In genomic region chr7:126823202-126823711, GRCm38 (mm10) we compare ENCODE assay signal across 8 mouse cellular contexts. TPM values are rescaled to one million over a fixed set of nuclear protein-coding genes. Genes with fewer than 3 reads are reported as not detected.
DNase-seq lines count a peak whose midpoint lies in the region; ATAC-seq and TF ChIP-seq lines count a peak whose summit lies in the region.

No protein-coding gene starts in this region.

- peak; percentile 19; the same call in 1 of the 2 replicates for ATAC-seq in intestine, postnatal 0 days

- 0 out of 2 replicates have a peak overlapping the region, but pooled peaks have one; percentile 25 for H3K27ac ChIP-seq in heart, embryonic 10.5 days
- no peak overlapping the region for H3K27ac ChIP-seq in intestine, postnatal 0 days (ENCODE audit: low read depth, low read length)

- H3K9ac ChIP-seq in intestine, postnatal 0 days (ENCODE audit: low read depth, low read length): no peak overlapping the region

- H3K9me3 ChIP-seq in heart, embryonic 10.5 days: no peaks in the 10 kb centered on the region
- H3K9me3 ChIP-seq in E14TG2a.4 (ENCODE audit: low read length): peaks cover 4% of the 10 kb centered on the region
- no peaks in the 10 kb centered on the region for H3K9me3 ChIP-seq in intestine, postnatal 0 days (ENCODE audit: control insufficient read depth)

- peaks cover 49% of the 10 kb centered on the region for H3K27me3 ChIP-seq in heart, embryonic 10.5 days (ENCODE audit: insufficient read depth, poor library complexity, severe bottlenecking)
- H3K27me3 ChIP-seq in E14TG2a.4 (ENCODE audit: insufficient read depth, low read length): peaks cover 35% of the 10 kb centered on the region
- peaks cover 35% of the 10 kb centered on the region for H3K27me3 ChIP-seq in intestine, postnatal 0 days (replicated peaks; ENCODE audit: control insufficient read depth, insufficient read depth, low read length)

- H3K36me3 ChIP-seq in heart, embryonic 10.5 days: no peaks in the 10 kb centered on the region
- H3K36me3 ChIP-seq in E14TG2a.4 (ENCODE audit: insufficient read depth, low read length): no peaks in the 10 kb centered on the region
- no peaks in the 10 kb centered on the region for H3K36me3 ChIP-seq in intestine, postnatal 0 days (ENCODE audit: control insufficient read depth, insufficient read depth)

- H3K4me1 ChIP-seq in heart, embryonic 10.5 days: peaks cover 18% of the 10 kb centered on the region
- H3K4me1 ChIP-seq in E14TG2a.4 (replicated peaks; ENCODE audit: low read depth, low read length): peaks cover 37% of the 10 kb centered on the region
- no peaks in the 10 kb centered on the region for H3K4me1 ChIP-seq in intestine, postnatal 0 days (replicated peaks; ENCODE audit: control insufficient read depth, insufficient read depth, low read length)

- no peak for TF ChIP-seq CTCF in E14TG2a.4 (conservative IDR thresholded peaks at IDR 0.05; ENCODE audit: low read length)
- no peak for TF ChIP-seq CTCF in intestine, postnatal 0 days (IDR thresholded peaks at IDR 0.05; ENCODE audit: low read depth)

- 1% methylated on average over 12 of the region's 19 CpGs for WGBS in heart, embryonic 10.5 days
- 4% methylated on average over 15 of the region's 19 CpGs for WGBS in intestine, postnatal 0 days

- peak overlapping the region; percentile 51 for H3K4me2 ChIP-seq in intestine, postnatal 0 days (replicated peaks; ENCODE audit: low read depth)

- intact Hi-C loops in heart, postnatal 14 days (cut with DNase I): no loop called here

- DNase-seq in heart, embryonic 10.5 days (ENCODE audit: low spot score): no peak
- DNase-seq in heart, postnatal 14 days: no peak
- DNase-seq in embryo, embryonic 10.5 days (ENCODE audit: low spot score): peak; percentile 35
- peak; percentile 65 for DNase-seq in retina, embryonic 14.5 days (ENCODE audit: low spot score)
- DNase-seq in thymus, postnatal 10 days (ENCODE audit: low spot score in 2 of 2): no peak
- DNase-seq in adrenal gland, postnatal 25 days: no peak

- peak overlapping the region; percentile 54 for H3K4me3 ChIP-seq in heart, embryonic 10.5 days
- H3K4me3 ChIP-seq in E14TG2a.4 (replicated peaks; ENCODE audit: low read length): peak overlapping the region; percentile 61
- peak overlapping the region; percentile 9; the same call in 1 of the 2 replicates for H3K4me3 ChIP-seq in intestine, postnatal 0 days (ENCODE audit: low read depth, low read length)

RNA-seq across cellular contexts. Expression of gene 4930451I11Rik, which starts 8.2 kb away (rescaled TPM):
- polyA plus RNA-seq in heart, embryonic 10.5 days (2016; fragmentation: Nextera tagmentation; extraction: Ambion mirVana): not detected in 2 replicates
- total RNA-seq in heart, postnatal 14 days (2021): not detected
- not detected in 2 replicates for polyA plus RNA-seq in intestine, postnatal 0 days (2015; fragmentation: Nextera tagmentation; extraction: Ambion mirVana)
- not detected in 2 replicates for total RNA-seq in adrenal gland, postnatal 25 days (2021)

RNA-seq across cellular contexts. Expression of gene Doc2a, which starts 24.0 kb away (rescaled TPM):
- 0.28 and 0.64 TPM in 2 replicates for polyA plus RNA-seq in heart, embryonic 10.5 days (2016; fragmentation: Nextera tagmentation; extraction: Ambion mirVana)
- not detected for total RNA-seq in heart, postnatal 14 days (2021)
- polyA plus RNA-seq in intestine, postnatal 0 days (2015; fragmentation: Nextera tagmentation; extraction: Ambion mirVana): 1.5 and 1.6 TPM in 2 replicates
- 0.52 and 1.9 TPM in 2 replicates for total RNA-seq in adrenal gland, postnatal 25 days (2021)

RNA-seq across cellular contexts. Expression of gene Fam57b, which starts 25.8 kb away (rescaled TPM):
- polyA plus RNA-seq in heart, embryonic 10.5 days (2016; fragmentation: Nextera tagmentation; extraction: Ambion mirVana): 0.06 and 0.38 TPM in 2 replicates
- total RNA-seq in heart, postnatal 14 days (2021): 10 to 100 TPM; 12.9 to 13.7 TPM
- 0.97 and 1.2 TPM in 2 replicates for polyA plus RNA-seq in intestine, postnatal 0 days (2015; fragmentation: Nextera tagmentation; extraction: Ambion mirVana)
- 17.2 and 17.3 TPM in 2 replicates for total RNA-seq in adrenal gland, postnatal 25 days (2021)

RNA-seq across cellular contexts. Expression of gene Ppp4c, which starts 31.0 kb away (rescaled TPM):
- polyA plus RNA-seq in heart, embryonic 10.5 days (2016; fragmentation: Nextera tagmentation; extraction: Ambion mirVana): 233 and 325 TPM in 2 replicates
- total RNA-seq in heart, postnatal 14 days (2021): 10 to 100 TPM; 38.8 to 49.6 TPM
- polyA plus RNA-seq in intestine, postnatal 0 days (2015; fragmentation: Nextera tagmentation; extraction: Ambion mirVana): 134 and 135 TPM in 2 replicates
- total RNA-seq in adrenal gland, postnatal 25 days (2021): 91.5 and 101 TPM in 2 replicates

RNA-seq across cellular contexts. Expression of gene Hirip3, which starts 38.5 kb away (rescaled TPM):
- 31.1 and 35.0 TPM in 2 replicates for polyA plus RNA-seq in heart, embryonic 10.5 days (2016; fragmentation: Nextera tagmentation; extraction: Ambion mirVana)
- 1 to 10 TPM; 5.4 to 7.4 TPM for total RNA-seq in heart, postnatal 14 days (2021)
- polyA plus RNA-seq in intestine, postnatal 0 days (2015; fragmentation: Nextera tagmentation; extraction: Ambion mirVana): 7.2 and 9.5 TPM in 2 replicates
- total RNA-seq in adrenal gland, postnatal 25 days (2021): 23.2 and 39.1 TPM in 2 replicates

Comparison
In these comparisons a context has a peak if more than half of its experiments do, and no peak if none do; other contexts are left out.
1. DNase-seq: peak in embryo, embryonic 10.5 days (single experiment) and retina, embryonic 14.5 days (single experiment); none in heart, embryonic 10.5 days (single experiment), heart, postnatal 14 days (0 of 2), thymus, postnatal 10 days (0 of 2) and adrenal gland, postnatal 25 days (single experiment).
2. H3K4me3 ChIP-seq: peak in every context shown above with its lines; median percentile 61 in E14TG2a.4; 54 in heart, embryonic 10.5 days; 9 in intestine, postnatal 0 days.